Mouse (Mus musculus) adipocyte (in vitro differentiated cells): Measurements from ENCODE around the gene Magi2.
"Not testable (repeated sequence)": the region's sequence is repeated elsewhere in the genome, so short reads cannot be mapped to it uniquely, and the experiment has no call there.

ENCODE experiments used
- DNase-seq: peaks from one replicate; pipeline ENCODE4 v3.0.0-alpha.2; 2016; ENCODE audit warnings: low spot score

Gene Magi2

GRCm38 (mm10) chr5:20249382-20249781 is 1022.5 kb downstream of the Magi2 start:
- DNase-seq: no peak

DNA sequence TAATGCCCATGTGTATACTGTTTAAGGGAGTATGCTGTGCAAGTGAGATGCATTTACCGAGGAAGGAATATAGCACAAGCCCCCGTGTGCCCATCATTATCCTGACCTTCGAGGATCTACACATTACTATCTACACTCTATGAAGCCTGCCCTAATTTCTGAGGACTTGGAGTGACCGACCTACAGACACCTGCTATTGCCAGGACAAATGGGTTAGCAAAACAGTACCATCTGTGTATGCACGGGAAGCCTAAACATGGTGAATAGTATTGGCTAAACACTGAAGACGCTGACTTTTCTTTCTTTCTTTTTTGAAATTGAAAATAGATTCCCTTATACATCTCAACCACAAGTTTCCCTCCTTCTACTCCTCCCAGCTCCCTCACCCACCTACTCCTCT is 1024.7 kb downstream of the Magi2 start:
- no peak for DNase-seq

DNA sequence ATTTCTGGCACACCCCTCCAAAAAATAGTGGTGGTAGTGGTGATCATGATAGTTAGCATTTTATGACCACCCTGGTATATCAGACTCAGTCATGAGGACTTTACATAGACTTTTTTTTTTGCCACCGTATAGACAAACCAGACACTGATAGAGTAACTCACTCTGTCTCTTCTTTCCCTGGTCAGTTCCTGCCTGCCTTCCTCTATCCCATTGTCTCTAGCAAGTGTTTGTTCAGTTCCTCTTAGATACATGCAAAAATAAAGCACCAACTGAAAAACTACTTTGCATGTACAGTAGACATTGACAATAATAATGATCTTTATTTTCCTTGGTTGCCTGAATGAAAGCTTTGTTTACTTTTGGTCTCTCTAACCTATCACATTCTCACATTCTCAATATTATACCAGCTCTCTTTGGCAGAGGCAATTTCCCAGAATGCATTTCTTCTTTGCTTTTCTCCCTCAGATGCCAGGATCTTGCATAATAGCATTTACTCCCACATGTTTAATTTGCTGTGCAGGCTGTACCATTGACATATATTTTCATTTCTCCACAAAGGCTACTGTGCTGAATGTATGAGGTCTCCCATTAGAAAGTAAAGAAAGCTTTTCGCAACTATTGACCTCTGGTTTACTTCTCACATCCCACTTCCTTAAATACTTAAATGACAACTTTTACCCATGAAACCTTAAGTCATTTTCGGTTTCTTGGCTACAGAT is 1029.5 kb downstream of the Magi2 start:
- peak; percentile 13 for DNase-seq

DNA sequence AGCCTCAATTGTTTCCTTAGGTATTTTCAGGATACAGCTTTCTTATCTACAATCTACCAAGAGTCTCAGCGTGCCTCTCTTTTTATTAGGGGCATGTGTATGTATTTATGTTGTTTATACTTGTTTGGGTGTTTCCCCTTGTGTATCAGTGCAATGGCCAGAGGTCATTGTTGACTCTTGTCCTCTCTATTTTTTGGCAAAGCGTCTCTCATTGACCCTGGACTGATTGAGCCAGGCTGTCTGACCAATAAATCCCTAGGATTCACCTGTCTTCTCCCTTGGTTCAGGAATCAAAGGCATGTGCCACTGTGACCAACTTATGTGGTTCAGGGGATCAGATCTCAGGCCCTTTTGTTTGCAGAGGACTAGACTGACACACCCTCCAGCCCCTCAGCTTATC is 1030.1 kb downstream of the Magi2 start:
- no peak for DNase-seq

DNA sequence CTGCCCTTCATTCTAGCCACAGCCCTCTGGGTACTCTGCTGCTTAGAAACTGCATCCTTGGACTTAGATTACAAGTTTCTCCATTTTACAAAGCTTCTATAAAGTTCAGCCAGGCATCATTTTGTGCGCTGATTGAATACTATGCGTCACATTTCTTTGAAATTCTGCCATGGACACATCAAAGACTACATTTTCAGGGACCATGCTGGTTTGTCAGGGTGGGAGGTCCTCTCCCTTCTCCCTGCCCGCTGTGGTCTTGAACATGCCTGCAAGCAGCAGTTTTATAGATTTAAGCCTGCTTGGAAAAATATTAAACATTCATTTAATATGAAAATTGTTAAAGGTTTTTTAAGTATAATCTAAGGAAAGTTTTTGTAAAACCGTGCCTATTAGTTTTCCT is 1030.6 kb downstream of the Magi2 start:
- no peak for DNase-seq

GRCm38 (mm10) chr5:20259719-20260118 is 1032.9 kb downstream of the Magi2 start:
- DNase-seq: no peak

DNA sequence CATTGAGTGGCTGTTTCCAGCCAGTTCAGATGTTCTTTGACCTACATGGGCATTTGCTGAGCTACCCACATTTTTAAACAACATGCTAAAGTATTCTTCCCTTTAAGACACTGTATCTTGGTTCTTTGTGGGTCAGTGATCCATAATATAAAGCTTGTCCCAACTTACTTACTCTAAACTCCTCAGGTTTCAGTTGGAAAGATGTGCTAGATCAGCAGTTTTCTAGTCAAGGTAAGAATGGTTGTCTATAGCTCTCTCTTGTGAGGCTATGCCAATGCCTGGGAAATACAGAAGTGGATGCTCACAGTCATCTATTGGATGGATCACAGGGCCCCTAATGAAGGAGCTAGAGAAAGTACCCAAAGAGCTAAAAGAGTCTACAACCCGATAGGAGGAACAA is 1045.8 kb downstream of the Magi2 start:
- not testable (repeated sequence) for DNase-seq

DNA sequence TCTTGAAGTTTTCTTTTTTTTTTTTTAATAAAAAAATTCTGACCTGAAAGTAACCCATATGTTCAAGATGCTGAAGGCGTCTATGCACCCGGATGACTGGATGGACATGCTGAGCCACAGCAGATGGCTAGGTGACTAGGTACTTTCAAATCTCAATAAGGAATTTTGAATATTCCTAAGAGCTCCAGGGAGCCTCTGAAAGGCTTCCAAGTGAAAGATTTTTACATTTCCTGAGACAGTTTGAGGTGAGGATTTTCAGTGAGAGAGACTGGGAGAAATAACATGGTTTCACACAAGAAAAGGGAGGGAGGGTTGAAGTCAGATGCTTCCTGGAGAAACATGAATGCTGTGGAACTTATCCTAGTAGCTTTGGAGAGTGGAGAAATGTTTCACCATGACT is 1048.8 kb downstream of the Magi2 start:
- DNase-seq: no peak

- DNase-seq: no peak
These were observed 1058.4 kb downstream of the Magi2 start for GRCm38 (mm10) chr5:20285080-20285840.

- DNase-seq: no peak
These were observed 1067.7 kb downstream of the Magi2 start for GRCm38 (mm10) chr5:20294521-20294920.

DNA sequence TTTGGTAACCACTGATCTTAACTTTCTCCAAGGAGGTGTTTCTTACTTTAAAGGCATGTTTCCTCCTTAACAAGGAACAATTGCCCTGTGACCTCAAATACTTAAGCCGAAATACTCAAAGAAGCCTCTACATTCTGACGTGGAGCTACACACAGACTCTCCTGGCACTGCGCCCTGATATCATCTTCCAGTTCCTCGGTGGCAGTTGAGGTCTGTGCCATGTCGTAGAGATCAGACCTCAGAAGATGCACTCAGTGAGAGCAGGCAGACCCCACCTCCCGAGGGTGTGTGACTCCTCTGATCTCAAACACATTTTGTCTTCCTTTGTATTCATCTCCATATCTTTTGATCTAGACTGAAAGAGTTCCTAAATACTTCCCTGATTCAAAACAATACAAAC is 1073.0 kb downstream of the Magi2 start:
- no peak for DNase-seq

GRCm38 (mm10) chr5:20303056-20303965 is 1076.5 kb downstream of the Magi2 start:
- no peak for DNase-seq

- DNase-seq: no peak
These were observed 1094.1 kb downstream of the Magi2 start for GRCm38 (mm10) chr5:20320970-20321369.

- no peak for DNase-seq
These were observed 1098.5 kb downstream of the Magi2 start for GRCm38 (mm10) chr5:20325290-20325689.

GRCm38 (mm10) chr5:20328901-20329300 is 1102.1 kb downstream of the Magi2 start:
- no peak for DNase-seq

GRCm38 (mm10) chr5:20330025-20330424 is 1103.2 kb downstream of the Magi2 start:
- DNase-seq: no peak

GRCm38 (mm10) chr5:20332574-20332973 is 1105.7 kb downstream of the Magi2 start:
- no peak for DNase-seq

DNA sequence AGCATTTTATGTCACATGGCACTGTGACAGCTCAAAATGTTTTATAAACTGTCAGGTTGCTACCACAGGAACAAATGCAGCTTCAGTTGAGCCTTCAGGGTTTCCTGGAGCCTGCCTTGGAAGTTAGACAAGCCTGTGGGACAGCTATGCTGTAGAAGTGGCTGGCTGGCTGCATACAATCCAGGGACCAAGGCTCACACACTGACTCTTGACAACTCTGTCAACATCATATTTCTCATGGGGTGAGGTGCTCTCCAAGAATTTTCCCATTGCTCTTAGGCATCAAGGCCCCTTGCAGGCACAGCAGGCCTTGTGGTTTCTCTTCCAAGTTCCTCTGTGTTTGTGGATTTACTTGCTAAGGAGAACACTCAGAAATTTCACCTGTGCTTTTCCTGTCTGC is 1107.7 kb downstream of the Magi2 start:
- no peak for DNase-seq

- DNase-seq: no peak
These were observed 1126.1 kb downstream of the Magi2 start for GRCm38 (mm10) chr5:20352941-20353340.

DNA sequence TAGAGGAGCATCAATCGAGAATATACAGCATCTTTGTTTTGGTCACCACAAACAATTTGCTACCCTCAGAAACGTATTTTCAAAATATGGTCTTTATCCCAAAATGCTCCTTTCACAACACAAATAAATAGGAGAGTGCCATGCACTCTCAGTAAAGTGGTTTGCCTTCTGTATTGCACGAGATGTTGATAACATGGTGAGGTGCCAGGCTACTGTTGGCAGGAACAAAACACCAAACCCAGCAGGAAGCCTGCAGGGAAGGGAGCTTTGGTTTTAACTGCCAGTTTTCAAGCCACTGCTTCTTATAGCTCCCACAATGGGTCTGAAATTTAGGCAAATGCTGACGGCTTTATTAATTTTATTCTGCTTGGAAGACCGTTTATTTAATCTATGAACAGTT is 1131.6 kb downstream of the Magi2 start:
- DNase-seq: no peak

DNA sequence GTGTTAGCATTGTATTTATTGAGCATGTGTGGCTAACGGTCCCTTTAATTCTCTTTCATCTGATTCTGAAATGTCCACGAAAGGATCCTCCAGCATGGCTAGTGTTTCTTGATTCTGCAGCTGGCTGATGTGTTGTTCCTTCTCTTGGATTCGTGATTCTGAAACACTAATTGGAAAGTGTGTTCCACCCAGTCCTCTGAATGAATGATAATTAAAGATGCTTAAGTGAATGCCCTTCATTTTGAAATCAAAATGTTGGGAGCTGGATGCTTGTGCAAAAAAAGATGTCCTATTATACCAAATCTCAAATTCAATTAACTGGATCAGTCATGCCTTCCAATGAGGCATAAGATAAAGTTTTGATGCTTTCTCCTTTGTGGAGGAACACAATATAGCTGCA is 1132.2 kb downstream of the Magi2 start:
- DNase-seq: no peak

- no peak for DNase-seq
These were observed 1135.3 kb downstream of the Magi2 start for GRCm38 (mm10) chr5:20362154-20362553.

- no peak for DNase-seq
These were observed 1136.4 kb downstream of the Magi2 start for GRCm38 (mm10) chr5:20363216-20363615.
